Mouse (Mus musculus): ENCODE results near the gene Poldip2.
"Not testable (repeated sequence)": the region's sequence is repeated elsewhere in the genome, so short reads cannot be mapped to it uniquely, and the experiment has no call there.

Gene Poldip2

DNA sequence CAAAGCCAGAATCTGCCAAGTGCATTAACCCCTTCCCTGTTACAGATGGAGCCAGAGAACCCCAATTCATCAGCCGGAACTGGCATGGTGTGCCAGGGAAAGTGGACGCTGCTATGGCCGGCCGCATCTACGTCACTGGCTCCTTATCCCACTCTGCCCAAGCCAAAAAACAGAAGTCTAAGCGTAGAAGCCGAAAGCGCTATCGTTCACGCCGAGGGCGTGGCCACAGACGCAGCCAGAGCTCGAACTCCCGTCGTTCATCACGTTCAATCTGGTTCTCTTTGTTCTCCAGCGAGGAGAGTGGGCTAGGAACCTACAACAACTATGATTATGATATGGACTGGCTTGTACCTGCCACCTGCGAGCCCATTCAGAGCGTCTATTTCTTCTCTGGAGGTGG is 10.5 kb upstream of the Poldip2 start:
- no peak for DNase-seq (ENCODE audit: low spot score)

DNA sequence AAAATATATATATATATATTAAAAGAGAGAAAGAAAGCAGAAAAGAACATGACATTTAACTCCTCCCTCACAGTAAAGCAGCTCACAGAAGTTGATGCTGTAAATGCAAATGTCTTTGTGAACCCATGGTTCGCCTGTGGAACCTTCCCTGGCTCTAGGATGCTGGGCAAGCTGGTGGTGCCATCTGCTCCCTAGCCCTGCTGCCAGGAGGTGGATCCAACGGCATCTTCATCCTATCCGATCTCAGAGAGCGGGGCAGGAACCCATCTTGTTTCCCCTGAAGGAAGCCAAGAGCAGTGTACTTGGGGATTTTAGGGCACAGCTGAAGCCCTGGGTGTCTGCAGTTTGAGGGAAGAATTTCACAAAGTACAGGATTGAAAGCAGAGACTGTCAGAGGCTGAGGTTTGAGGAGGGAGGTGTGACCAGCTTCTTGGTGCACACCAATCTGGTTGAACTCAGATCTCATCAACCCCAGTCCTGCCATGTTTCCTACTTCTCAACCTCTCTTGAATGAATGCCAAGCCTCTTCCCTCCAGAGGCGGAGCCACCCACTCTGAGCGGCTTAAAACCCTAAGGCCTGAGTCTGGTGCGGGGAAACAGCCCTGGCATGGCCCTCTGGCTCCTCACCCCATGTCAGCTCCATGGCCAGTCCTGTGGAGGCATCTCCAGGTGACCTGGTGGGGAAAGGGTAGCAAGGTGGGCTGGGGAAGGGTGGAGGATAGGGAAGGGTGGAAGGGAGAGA is 8.9 kb upstream of the Poldip2 start, which contains the start of gene Sebox:
TSS of gene Sebox (plus strand) at position 539 of the 742 bp plus-strand sequence.
- DNase-seq (ENCODE audit: low spot score) = no peak

- no peak for DNase-seq (ENCODE audit: low spot score)
Measured at GRCm38 (mm10) chr11:78505430-78505829, 6.6 kb upstream of the Poldip2 start.

DNA sequence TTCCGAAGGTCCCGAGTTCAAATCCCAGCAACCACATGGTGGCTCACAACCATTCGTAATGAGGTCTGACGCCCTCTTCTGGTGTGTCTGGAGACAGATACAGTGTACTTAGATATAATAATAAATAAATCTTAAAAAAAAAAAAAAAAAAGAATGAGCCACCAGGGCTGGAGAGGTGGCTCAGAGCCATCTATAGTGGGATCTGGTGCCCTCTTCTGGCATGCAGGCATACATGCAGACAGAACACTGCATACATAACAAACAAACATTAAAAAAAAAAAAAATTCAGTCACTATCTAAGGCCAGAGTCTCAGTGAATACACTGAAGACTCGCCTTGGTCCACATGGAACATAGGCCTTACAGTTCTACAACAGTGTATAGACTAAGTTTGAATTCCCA is 2.8 kb upstream of the Poldip2 start:
- DNase-seq (ENCODE audit: low spot score) = no peak

DNA sequence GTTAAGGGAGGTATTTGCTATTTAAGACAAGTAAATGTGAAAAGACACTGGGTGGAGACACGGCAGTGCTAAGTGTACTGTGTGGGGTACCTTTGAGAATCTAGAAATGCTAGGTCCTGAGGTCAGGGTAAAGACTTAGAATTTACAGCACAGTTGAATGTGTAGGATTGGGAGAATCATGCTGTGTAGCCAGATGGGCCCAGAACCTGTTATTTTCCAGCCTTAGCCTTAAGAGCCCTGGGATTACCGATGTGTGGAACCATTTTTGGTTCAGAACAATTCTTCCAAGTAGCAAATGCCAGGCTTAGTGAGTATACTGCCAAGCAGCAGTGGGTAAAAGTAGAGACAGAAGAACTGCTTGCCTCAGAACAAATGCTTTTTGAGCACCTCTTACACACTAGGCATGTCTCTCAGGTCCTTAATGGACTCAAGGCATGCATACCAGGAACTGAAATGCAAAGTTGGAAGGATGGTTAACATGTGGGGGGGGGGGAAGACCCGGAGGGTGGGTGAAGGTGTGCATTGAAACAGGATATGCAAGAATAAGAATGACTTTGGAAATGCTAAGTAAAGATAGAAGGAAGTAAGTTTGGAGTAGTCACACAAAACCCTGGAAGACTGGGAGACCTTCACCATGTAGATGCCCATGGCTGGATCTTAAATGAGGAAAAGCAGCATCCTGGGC is 1.3 kb downstream of the Poldip2 start:
- no peak for DNase-seq (ENCODE audit: low spot score)

DNA sequence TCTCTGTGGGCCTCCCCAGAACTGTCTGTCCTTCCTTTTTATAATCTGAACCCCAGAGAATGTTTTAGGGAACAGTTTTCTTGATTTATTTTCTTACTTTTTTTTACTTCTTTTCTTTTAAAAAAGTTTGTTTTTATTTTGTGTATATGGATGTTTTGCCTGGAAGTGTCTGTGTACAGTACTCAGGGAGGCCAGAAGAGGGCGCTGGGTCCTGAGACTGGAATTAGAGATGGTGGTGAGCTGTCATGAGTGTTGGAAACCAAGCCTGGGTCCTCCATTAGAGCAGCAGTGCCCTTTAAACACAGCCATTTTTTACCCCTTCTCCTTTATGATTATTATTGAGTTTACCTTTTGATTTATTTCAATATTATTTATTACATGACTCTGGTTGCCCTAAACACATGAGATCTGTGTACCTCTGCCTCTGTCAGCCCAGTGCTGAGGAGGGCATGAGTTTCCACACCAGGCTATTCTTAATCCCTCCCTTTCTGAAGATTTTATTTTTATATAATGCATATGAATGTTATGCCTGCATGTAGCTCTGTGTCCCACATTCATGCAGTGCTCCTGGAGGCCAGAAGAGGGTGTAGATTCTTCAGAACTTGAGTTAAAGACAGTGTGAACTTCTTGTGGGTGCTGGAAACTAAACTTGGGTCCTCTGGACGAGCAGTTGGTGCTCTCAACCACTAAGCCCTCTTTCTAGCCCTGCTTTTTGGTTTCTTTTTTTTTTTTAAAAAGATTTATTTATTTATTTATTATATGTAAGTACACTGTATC is 3.7 kb downstream of the Poldip2 start:
- DNase-seq (ENCODE audit: low spot score) = no peak

GRCm38 (mm10) chr11:78518931-78519330 is 6.9 kb downstream of the Poldip2 start:
- DNase-seq (ENCODE audit: low spot score) = no peak

GRCm38 (mm10) chr11:78521880-78522279 is 9.9 kb downstream of the Poldip2 start:
- DNase-seq (ENCODE audit: low spot score) = no peak

DNA sequence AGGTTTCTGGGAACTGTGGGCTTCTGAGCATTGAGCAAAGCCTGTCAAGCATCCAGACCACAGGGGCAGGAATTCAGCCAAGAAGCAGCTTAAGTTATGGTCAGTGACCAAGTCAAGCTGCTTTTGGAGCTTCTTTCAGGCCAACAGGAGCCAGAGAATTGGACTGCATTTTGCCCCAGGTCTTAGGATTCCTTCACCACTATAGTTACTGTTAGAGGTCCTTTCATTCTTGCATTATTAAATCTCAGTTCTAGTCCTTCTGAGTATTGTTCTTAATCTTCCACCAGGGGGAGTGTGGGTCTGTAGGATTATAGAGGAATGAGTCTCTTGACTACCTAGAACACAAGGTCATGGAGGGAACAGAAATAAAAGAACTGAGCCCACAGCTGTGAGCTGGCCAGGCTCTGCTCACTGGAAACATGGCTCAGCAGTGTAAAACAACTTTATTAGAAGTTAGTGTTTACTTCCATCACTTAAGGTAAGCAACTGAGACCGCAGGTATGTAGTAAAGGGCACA is 10.5 kb downstream of the Poldip2 start:
- no peak for DNase-seq (ENCODE audit: low spot score)

- no peak for DNase-seq (ENCODE audit: low spot score)
Measured at GRCm38 (mm10) chr11:78523241-78523955, 11.4 kb downstream of the Poldip2 start.

- no peak for DNase-seq (ENCODE audit: low spot score)
Measured at GRCm38 (mm10) chr11:78524838-78525237, 12.8 kb downstream of the Poldip2 start.

DNA sequence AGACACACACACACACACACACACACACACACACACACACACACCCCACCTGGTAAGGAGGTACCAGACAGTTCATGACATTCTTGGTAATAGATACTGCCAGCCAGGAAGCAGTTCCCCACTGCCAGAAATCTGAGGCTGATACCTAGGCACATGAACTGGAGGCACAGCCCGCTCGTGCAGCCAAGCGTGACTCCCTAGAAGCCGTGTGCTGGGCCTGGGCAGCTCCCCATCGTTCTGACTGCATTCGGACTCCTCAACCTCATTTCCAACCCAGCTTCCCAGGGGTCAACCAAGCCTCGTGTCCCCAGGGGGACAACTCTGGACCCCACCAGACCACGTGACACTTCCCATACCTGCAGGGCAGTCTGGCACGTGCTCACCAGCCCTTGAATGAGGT is 16.7 kb downstream of the Poldip2 start:
- DNase-seq (ENCODE audit: low spot score) = no peak

- no peak for DNase-seq (ENCODE audit: low spot score)
Measured at GRCm38 (mm10) chr11:78530001-78530400, 18.0 kb downstream of the Poldip2 start.

- DNase-seq (ENCODE audit: low spot score) = no peak
Measured at GRCm38 (mm10) chr11:78531046-78531445, 19.1 kb downstream of the Poldip2 start.

DNA sequence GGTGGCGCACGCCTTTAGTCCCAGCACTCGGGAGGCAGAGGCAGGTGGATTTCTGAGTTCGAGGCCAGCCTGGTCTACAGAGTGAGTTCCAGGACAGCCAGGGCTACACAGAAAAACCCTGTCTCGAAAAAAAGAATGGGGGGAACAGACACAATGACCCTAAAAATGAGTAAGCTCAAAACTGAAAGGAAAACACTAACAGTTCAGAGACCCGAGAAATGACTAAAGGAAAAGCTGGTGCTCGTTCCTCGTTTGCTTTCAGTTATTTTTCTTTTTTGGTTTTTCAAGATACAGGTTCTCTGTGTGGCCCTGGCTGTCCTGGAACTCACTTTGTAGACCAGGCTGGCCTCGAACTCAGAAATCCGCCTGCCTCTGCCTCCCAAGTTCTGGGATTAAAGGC is 19.5 kb downstream of the Poldip2 start:
- not testable (repeated sequence) for DNase-seq (ENCODE audit: low spot score)

GRCm38 (mm10) chr11:78534516-78534915 is 22.5 kb downstream of the Poldip2 start:
- no peak for DNase-seq (ENCODE audit: low spot score)

DNA sequence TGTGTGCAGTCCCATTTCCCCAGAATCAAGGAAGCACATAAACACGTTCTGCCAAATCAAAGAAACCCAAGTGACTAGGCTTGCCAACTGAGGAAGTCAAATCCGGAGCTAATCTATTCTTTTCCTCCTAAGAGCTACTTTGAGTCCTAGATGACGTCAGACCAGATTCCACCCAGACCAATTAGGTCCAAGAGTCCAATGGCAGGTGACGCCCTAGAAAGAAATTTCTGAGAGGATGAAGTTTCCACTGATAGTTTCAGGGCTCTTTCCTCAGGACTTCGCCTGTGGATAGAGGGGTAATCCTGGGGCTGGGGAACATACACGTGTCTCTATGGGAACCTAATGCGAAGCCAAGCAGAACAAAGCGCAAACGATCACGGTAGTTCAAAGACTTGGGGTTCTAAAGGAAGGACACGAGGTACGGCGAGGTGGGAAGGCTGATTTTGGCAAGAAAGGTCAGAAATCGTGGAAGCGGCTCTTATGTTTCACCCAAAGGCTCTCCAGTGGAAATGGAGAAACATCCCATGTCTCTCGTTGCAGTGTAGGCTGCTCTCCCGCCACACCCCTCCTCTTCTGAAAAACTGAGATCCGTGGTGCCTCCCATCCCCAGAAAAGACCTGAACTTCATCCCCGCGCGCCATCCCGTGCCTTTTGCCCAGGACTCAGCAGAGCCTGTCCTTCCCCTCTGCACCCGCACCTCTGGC is 23.5 kb downstream of the Poldip2 start:
- no peak for DNase-seq (ENCODE audit: low spot score)

DNA sequence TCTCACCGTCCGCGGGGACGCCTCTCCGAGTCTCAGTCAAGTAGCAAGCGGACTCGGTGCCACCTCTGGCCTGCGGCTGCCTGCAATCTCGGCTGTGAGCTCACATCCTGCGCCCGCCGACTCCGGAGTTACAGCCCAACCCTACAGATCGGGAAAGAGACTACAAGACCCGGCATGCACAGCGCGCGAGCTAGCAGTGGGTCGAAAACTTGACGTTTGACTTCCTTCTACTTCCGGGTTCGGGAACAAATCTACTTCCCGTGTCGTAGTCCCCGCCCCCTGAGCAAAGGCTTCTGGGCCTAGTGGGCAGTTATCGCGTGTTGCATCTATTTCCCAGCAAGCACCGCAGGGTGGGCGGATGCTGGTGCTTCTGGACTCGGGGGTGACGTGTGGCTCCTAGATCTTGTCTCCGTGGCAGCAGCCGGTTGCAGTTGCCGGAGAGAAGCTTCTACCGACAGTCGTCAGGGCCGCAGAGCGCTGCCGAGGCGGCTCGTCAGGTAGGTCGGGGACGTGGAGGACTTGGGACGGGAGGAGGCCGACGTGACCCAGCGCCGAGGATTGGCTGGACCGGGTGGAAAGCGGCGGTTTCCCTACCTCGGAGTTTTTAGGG is 24.2 kb downstream of the Poldip2 start, which contains the start of the genes Tnfaip1 and Ift20:
TSS of gene Tnfaip1 (minus strand) at position 253 of the 610 bp plus-strand sequence.
TSS of gene Ift20 (plus strand) at position 282 of the 610 bp plus-strand sequence.
- DNase-seq (ENCODE audit: low spot score) = peak; percentile 98

- no peak for DNase-seq (ENCODE audit: low spot score)
Measured at GRCm38 (mm10) chr11:78536690-78537084, 24.7 kb downstream of the Poldip2 start.

- DNase-seq (ENCODE audit: low spot score) = no peak
Measured at GRCm38 (mm10) chr11:78540358-78540757, 28.4 kb downstream of the Poldip2 start.
